Mouse (Mus musculus): ENCODE data around the gene Uri1. TPM values are rescaled to one million over a fixed set of nuclear protein-coding genes. Genes with fewer than 3 reads are reported as not detected.

Uri1 gene
- polyA plus RNA-seq, 1 experiment from 2014 or later, result 56.9 TPM

DNA sequence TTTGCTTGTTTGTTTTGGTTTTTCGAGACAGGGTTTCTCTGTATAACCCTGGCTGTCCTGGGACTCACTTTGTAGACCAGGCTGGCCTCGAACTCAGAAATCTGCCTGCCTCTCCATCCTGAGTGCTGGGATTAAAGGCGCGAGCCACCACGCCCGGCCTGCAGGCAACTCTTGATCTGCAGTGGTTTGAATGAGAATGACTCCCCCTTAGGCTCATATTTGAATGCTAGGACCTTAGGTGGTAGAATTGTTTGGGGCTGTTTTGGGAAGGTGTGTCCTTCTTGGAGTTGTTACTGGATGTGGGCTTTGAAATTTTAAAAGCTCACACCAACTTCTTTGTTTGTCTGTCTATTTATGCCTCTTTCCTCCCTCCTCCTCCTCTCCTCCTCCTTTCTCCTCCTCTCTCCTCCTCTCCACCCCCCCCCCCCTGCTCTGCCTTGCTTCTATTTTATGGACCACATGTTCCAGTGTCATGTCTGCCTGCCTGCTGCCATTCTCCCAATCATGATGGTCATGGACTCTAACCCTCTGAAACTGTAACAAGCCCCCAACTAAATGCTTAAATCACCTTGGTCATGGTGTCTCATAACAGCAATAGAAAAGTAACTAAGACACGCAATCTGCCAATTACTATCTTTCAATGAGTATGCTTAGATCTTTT lies 4.7 kb upstream of the Uri1 start:
- WGBS, result 83% methylated on average over 7 of the region's 7 CpGs

DNA sequence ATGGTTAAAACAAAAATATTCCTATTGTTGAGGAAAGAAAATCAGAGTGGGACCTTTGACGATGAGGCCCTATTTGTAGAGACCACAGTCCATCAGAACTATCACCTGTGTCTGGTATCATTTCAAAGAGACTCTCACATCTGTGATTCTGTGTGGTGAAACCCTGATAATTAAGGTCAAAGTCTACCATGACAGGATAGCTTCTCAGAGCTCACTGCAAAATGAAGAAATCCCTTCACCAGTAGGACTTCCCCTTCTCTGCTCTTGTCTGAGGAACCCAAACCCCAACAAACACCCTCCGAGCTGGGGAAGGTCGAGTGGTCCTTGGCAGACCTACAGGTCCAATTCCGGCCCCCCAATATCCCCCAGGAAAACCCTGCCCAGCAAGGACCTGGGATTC lies 1.5 kb upstream of the Uri1 start:
- no peak for DNase-seq (ENCODE audit: low spot score)
- Histone ChIP-seq H3K36me3 (replicated peaks; ENCODE audit: control insufficient read depth, insufficient read depth, low read depth, low read length) (no peaks in the 10 kb centered on the region), H3K4me1 (ENCODE audit: control insufficient read depth, insufficient read depth, low read length) (no peaks in the 10 kb centered on the region), H3K4me2 (ENCODE audit: low read depth, low read length) (no peak overlapping the region), H3K9ac (replicated peaks; ENCODE audit: low read length) (no peak overlapping the region), H3K9me3 (replicated peaks; ENCODE audit: control insufficient read depth, low read length) (no peaks in the 10 kb centered on the region), H3K4me3 (ENCODE audit: low read depth, low read length) (no peak overlapping the region), H3K27me3 (ENCODE audit: control insufficient read depth, insufficient read depth, low read length) (no peaks in the 10 kb centered on the region), H3K27ac (replicated peaks; ENCODE audit: low read depth, low read length) (no peak overlapping the region)
- no peak for ATAC-seq (replicated peaks; ENCODE audit: insufficient number of reproducible peaks, low FRiP score, low TSS enrichment, low read depth)
- WGBS, result 78% methylated on average over 4 of the region's 4 CpGs

More for the DNA sequence above, 4.7 kb upstream of the Uri1 start:
- no peak overlapping the region for H3K9ac ChIP-seq (replicated peaks; ENCODE audit: low read length)
- ATAC-seq (replicated peaks; ENCODE audit: insufficient number of reproducible peaks, low FRiP score, low TSS enrichment, low read depth), result no peak
- no peak overlapping the region for H3K4me3 ChIP-seq (ENCODE audit: low read depth, low read length)
- H3K4me2 ChIP-seq (ENCODE audit: low read depth, low read length), result no peak overlapping the region
- no peaks in the 10 kb centered on the region for H3K36me3 ChIP-seq (replicated peaks; ENCODE audit: control insufficient read depth, insufficient read depth, low read depth, low read length)
- H3K4me1 ChIP-seq (ENCODE audit: control insufficient read depth, insufficient read depth, low read length), result no peaks in the 10 kb centered on the region
- H3K9me3 ChIP-seq (replicated peaks; ENCODE audit: control insufficient read depth, low read length), result no peaks in the 10 kb centered on the region
- H3K27ac ChIP-seq (replicated peaks; ENCODE audit: low read depth, low read length), result no peak overlapping the region
- no peaks in the 10 kb centered on the region for H3K27me3 ChIP-seq (ENCODE audit: control insufficient read depth, insufficient read depth, low read length)
- no peak for DNase-seq (ENCODE audit: low spot score)

DNA sequence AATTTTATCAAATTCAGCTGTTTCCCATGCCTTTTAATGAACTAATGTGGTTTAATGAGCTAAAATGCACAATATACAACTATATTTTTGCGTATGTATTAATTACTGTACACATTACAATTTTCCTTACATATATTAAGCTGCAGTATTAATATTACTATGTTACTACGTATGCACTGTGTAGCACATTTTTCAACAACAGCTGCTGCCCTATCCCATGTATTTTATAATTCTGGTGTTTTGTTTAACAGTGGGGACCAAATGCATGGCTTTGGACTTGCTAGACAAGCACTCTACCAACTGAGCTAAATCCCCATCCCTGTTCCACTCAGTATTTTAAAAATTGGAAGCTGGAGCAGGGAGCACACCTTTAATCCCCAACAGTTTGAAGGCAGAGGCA lies 3.6 kb downstream of the Uri1 start:
- Histone ChIP-seq H3K27me3 (ENCODE audit: control insufficient read depth, insufficient read depth, low read length) (no peaks in the 10 kb centered on the region), H3K36me3 (replicated peaks; ENCODE audit: control insufficient read depth, insufficient read depth, low read depth, low read length) (no peaks in the 10 kb centered on the region), H3K27ac (replicated peaks; ENCODE audit: low read depth, low read length) (no peak overlapping the region), H3K9me3 (replicated peaks; ENCODE audit: control insufficient read depth, low read length) (no peaks in the 10 kb centered on the region), H3K9ac (replicated peaks; ENCODE audit: low read length) (no peak overlapping the region), H3K4me1 (ENCODE audit: control insufficient read depth, insufficient read depth, low read length) (no peaks in the 10 kb centered on the region), H3K4me2 (ENCODE audit: low read depth, low read length) (peak overlapping the region; percentile 69), H3K4me3 (ENCODE audit: low read depth, low read length) (peak overlapping the region; percentile 93)
- ATAC-seq (replicated peaks; ENCODE audit: insufficient number of reproducible peaks, low FRiP score, low TSS enrichment, low read depth), result no peak
- DNase-seq (ENCODE audit: low spot score), result no peak
- WGBS, result 36% methylated on average over 2 of the region's 2 CpGs

DNA sequence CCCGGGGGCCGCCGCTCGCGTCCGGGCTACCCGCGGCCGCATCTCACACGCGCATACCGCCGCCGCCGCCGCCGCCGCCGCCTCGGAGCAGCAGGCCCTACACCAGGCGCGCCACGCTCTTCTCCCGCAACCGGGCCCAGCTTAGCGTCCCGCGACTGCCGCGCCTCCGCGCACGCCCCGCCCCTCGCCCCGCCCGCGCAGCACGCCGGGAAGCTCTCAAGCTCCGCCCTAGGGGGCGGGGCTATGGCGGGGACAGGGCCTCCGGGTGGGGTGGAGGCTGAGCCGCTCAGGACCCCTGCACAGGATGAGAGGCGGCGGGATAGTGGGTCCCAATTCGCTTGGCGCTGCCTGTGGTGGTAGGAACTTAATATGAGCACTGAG lies 4.0 kb downstream of the Uri1 start:
- Histone ChIP-seq H3K9ac (replicated peaks; ENCODE audit: low read length) (peak overlapping the region; percentile 92), H3K27ac (replicated peaks; ENCODE audit: low read depth, low read length) (peak overlapping the region; percentile 85), H3K9me3 (replicated peaks; ENCODE audit: control insufficient read depth, low read length) (no peaks in the 10 kb centered on the region), H3K36me3 (replicated peaks; ENCODE audit: control insufficient read depth, insufficient read depth, low read depth, low read length) (no peaks in the 10 kb centered on the region), H3K27me3 (ENCODE audit: control insufficient read depth, insufficient read depth, low read length) (no peaks in the 10 kb centered on the region), H3K4me2 (ENCODE audit: low read depth, low read length) (peak overlapping the region; percentile 69), H3K4me3 (ENCODE audit: low read depth, low read length) (peak overlapping the region; percentile 93), H3K4me1 (ENCODE audit: control insufficient read depth, insufficient read depth, low read length) (no peaks in the 10 kb centered on the region)
- ATAC-seq (replicated peaks; ENCODE audit: insufficient number of reproducible peaks, low FRiP score, low TSS enrichment, low read depth) (peak; percentile 92), DNase-seq (ENCODE audit: low spot score) (peak; percentile 96)
- WGBS, result under 1% methylated on average over 23 of the region's 49 CpGs

DNA sequence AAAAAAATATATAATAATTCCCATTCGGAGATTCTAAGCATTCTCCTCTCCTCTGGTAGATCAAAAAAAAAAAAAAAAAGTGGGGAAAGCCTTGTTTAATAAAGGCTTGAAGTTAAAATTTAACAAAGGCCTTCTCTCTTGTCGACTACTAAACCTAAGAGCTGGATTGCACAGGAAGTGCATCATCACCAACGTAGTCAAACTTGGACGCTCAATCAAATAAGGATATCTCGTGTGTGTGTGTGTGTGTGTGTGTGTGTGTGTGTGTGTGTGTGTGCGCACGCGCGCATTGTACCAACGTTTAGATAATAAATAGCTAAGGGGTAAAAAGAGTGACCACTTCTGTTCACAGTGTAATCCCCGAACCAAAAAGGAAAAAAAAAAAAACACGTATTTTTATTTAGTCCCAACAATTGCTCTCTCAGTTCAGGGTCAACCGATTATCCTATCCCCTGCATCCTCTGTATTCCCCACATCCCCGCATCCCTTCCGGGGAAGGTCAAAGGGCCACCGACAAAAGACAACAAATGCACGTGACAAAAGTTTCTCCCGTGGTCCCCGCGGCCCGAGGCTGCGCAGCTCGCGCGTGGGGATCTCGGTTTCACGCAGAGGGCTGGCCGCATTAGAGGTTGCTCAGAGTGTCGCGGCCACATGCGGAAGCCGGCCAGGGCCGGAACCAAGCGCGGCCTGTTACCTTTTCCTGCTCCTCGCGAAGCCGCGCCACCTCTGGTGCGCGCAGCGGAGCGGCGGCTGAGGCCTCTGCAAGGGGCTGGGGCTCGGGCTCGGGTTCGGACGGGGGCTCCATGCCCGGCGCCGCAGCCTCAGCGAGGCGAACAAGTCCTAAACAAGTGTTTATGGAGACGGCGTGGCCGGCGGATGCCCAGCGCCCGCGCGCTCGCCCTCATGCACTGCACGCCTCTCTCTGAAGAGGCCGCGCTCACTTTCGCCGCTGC lies 4.7 kb downstream of the Uri1 start:
- under 1% methylated on average over 58 of the region's 67 CpGs for WGBS
- DNase-seq (ENCODE audit: low spot score), result peak; percentile 66

DNA sequence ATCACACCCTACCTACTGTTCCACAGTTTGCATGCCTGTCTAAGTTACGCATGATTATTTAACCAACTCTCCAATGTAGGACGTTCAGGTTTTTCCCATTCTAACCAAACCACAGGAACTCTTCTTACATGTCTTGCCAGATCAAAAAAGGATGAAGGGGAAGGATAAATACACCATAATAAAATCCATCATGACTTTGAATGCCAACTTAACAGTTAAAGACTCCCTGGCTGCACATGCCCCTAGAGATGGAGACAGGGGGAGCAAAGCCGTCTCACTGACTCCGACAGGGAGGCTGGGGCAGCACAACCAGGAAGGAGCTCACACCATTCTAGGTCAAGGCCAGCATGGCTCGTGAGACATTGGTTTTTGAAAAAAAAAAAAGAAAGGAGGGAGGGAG lies 8.0 kb downstream of the Uri1 start:
- no peak overlapping the region for H3K4me2 ChIP-seq (ENCODE audit: low read depth, low read length)
- no peaks in the 10 kb centered on the region for H3K36me3 ChIP-seq (replicated peaks; ENCODE audit: control insufficient read depth, insufficient read depth, low read depth, low read length)
- ATAC-seq (replicated peaks; ENCODE audit: insufficient number of reproducible peaks, low FRiP score, low TSS enrichment, low read depth) (no peak), DNase-seq (ENCODE audit: low spot score) (no peak)
- 66% methylated on average over 5 of the region's 5 CpGs for WGBS
- no peaks in the 10 kb centered on the region for H3K9me3 ChIP-seq (replicated peaks; ENCODE audit: control insufficient read depth, low read length)
- H3K9ac ChIP-seq (replicated peaks; ENCODE audit: low read length), result no peak overlapping the region
- no peak overlapping the region for H3K27ac ChIP-seq (replicated peaks; ENCODE audit: low read depth, low read length)
- H3K4me1 ChIP-seq (ENCODE audit: control insufficient read depth, insufficient read depth, low read length), result no peaks in the 10 kb centered on the region
- no peak overlapping the region for H3K4me3 ChIP-seq (ENCODE audit: low read depth, low read length)
- no peaks in the 10 kb centered on the region for H3K27me3 ChIP-seq (ENCODE audit: control insufficient read depth, insufficient read depth, low read length)

More for the DNA sequence above, 4.7 kb downstream of the Uri1 start:
- Histone ChIP-seq H3K4me1 (ENCODE audit: control insufficient read depth, insufficient read depth, low read length) (no peaks in the 10 kb centered on the region), H3K27me3 (ENCODE audit: control insufficient read depth, insufficient read depth, low read length) (no peaks in the 10 kb centered on the region), H3K4me3 (ENCODE audit: low read depth, low read length) (peak overlapping the region; percentile 93), H3K9ac (replicated peaks; ENCODE audit: low read length) (peak overlapping the region; percentile 92), H3K27ac (replicated peaks; ENCODE audit: low read depth, low read length) (peak overlapping the region; percentile 85), H3K4me2 (ENCODE audit: low read depth, low read length) (peak overlapping the region; percentile 69), H3K9me3 (replicated peaks; ENCODE audit: control insufficient read depth, low read length) (no peaks in the 10 kb centered on the region), H3K36me3 (replicated peaks; ENCODE audit: control insufficient read depth, insufficient read depth, low read depth, low read length) (no peaks in the 10 kb centered on the region)
- ATAC-seq (replicated peaks; ENCODE audit: insufficient number of reproducible peaks, low FRiP score, low TSS enrichment, low read depth), result peak; percentile 77

DNA sequence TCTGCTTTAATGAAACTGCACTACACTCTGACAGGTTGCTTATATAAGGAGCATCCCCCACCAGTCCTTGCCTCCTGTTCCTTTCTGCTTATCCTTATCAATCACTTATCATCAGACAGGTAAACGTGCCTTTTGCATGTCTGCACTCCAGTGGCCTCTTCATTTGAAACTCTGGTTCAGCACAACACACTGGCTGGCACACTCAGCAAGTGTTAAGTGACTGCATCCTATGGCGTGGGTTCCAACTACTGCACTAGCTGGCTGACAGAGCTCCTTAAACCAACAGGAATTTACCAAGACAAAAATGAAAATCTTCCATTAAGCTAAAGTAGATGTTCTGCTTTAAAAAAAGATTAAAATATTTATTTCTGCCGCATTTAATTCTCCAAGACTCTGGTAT lies 9.4 kb downstream of the Uri1 start:
- no peak for ATAC-seq (replicated peaks; ENCODE audit: insufficient number of reproducible peaks, low FRiP score, low TSS enrichment, low read depth)
- H3K4me1 ChIP-seq (ENCODE audit: control insufficient read depth, insufficient read depth, low read length), result no peaks in the 10 kb centered on the region
- H3K27ac ChIP-seq (replicated peaks; ENCODE audit: low read depth, low read length), result no peak overlapping the region
- H3K4me2 ChIP-seq (ENCODE audit: low read depth, low read length), result no peak overlapping the region
- 77% methylated on average over 3 of the region's 3 CpGs for WGBS
- no peak for DNase-seq (ENCODE audit: low spot score)
- H3K36me3 ChIP-seq (replicated peaks; ENCODE audit: control insufficient read depth, insufficient read depth, low read depth, low read length), result no peaks in the 10 kb centered on the region
- no peak overlapping the region for H3K4me3 ChIP-seq (ENCODE audit: low read depth, low read length)
- H3K9me3 ChIP-seq (replicated peaks; ENCODE audit: control insufficient read depth, low read length), result no peaks in the 10 kb centered on the region
- no peak overlapping the region for H3K9ac ChIP-seq (replicated peaks; ENCODE audit: low read length)
- no peaks in the 10 kb centered on the region for H3K27me3 ChIP-seq (ENCODE audit: control insufficient read depth, insufficient read depth, low read length)

DNA sequence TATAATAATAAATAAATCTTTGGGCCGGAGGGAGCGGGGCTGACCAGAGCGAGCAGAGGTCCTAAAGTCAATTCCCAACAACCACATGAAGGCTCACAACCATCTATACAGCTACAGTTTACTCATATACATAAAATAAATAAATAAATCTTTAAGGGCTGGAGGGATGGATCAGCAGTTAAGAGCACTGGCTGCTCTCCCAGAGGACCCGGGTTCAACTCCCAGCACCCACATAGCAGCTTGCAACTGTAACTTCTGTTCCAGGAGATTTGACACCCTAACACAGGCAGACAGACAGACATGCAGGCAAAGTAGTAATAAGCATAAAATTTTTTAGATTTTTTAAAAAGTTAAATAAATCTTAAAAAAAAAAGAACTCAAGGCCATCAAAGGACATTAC lies 10.5 kb downstream of the Uri1 start:
- H3K4me2 ChIP-seq (ENCODE audit: low read depth, low read length), result no peak overlapping the region
- H3K9ac ChIP-seq (replicated peaks; ENCODE audit: low read length), result no peak overlapping the region
- no peaks in the 10 kb centered on the region for H3K36me3 ChIP-seq (replicated peaks; ENCODE audit: control insufficient read depth, insufficient read depth, low read depth, low read length)
- H3K27me3 ChIP-seq (ENCODE audit: control insufficient read depth, insufficient read depth, low read length), result no peaks in the 10 kb centered on the region
- WGBS, result 95% methylated on average over 4 of the region's 4 CpGs
- no peak for DNase-seq (ENCODE audit: low spot score)
- no peak overlapping the region for H3K4me3 ChIP-seq (ENCODE audit: low read depth, low read length)
- H3K9me3 ChIP-seq (replicated peaks; ENCODE audit: control insufficient read depth, low read length), result no peaks in the 10 kb centered on the region
- ATAC-seq (replicated peaks; ENCODE audit: insufficient number of reproducible peaks, low FRiP score, low TSS enrichment, low read depth), result no peak
- H3K27ac ChIP-seq (replicated peaks; ENCODE audit: low read depth, low read length), result no peak overlapping the region
- no peaks in the 10 kb centered on the region for H3K4me1 ChIP-seq (ENCODE audit: control insufficient read depth, insufficient read depth, low read length)
